Mouse (Mus musculus): ENCODE data around the gene Adipor1. TPM values are rescaled to one million over a fixed set of nuclear protein-coding genes. Genes with fewer than 3 reads are reported as not detected.

Adipor1 gene
- total and polyA plus RNA-seq, 3 experiments, result 55.2 to 109 (median 94.1) TPM

DNA sequence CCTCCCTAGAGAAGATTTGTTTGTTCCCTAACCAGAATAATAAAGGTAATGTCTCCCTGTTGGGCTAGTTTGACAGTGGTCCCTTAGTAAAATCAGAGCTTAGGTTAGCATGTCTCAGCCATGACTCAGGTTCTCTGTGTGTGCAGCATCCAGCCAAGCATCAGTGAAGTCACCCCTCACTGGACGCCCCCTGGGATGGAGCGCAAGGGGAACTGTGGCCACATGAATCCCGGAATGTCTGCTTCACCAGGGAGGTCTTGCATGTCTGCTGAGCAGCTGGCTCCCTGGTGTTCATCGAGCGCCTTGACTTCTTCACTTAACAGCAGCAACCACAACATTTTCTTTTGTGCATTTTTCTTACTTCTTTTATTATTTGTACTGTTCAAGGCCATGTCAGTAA lies 21.4 kb upstream of the Adipor1 start:
- Histone ChIP-seq H3K4me1 (ENCODE audit: control insufficient read depth in 1 of 2, insufficient read depth in 2 of 2, low read length in 2 of 2) (no peaks in the 10 kb centered on the region; a peak in 1 of 4 replicates), H3K9me3 (replicated peaks; ENCODE audit: insufficient read depth, low read length) (no peaks in the 10 kb centered on the region), H3K4me3 (ENCODE audit: control insufficient read depth in 1 of 2, insufficient read depth in 1 of 2, low read depth in 2 of 2, low read length in 2 of 2) (no peak overlapping the region), H3K36me3 (ENCODE audit: control insufficient read depth in 1 of 2, insufficient read depth in 2 of 2, low read length in 2 of 2) (no peaks in the 10 kb centered on the region), H3K27me3 (ENCODE audit: control insufficient read depth in 1 of 2, insufficient read depth in 2 of 2, low read length in 2 of 2) (no peaks in the 10 kb centered on the region), H3K9ac (ENCODE audit: control insufficient read depth, low read depth, low read length, poor library complexity, severe bottlenecking) (no peak overlapping the region), H3K79me2 (ENCODE audit: control insufficient read depth, insufficient read depth, low read length, poor library complexity) (no peaks in the 10 kb centered on the region), H3K27ac (ENCODE audit: control insufficient read depth, low read depth, low read length) (no peak overlapping the region)
- TF ChIP-seq UBTF (IDR thresholded peaks at IDR 0.05; ENCODE audit: borderline replicate concordance, insufficient read depth, low read depth, low read length) (no peak), JUND (IDR thresholded peaks at IDR 0.05; ENCODE audit: low read depth, low read length) (no peak), NELFE (IDR thresholded peaks at IDR 0.05; ENCODE audit: low read depth, low read length) (no peak)
- no peak for DNase-seq (ENCODE audit: low read depth, low spot score)

DNA sequence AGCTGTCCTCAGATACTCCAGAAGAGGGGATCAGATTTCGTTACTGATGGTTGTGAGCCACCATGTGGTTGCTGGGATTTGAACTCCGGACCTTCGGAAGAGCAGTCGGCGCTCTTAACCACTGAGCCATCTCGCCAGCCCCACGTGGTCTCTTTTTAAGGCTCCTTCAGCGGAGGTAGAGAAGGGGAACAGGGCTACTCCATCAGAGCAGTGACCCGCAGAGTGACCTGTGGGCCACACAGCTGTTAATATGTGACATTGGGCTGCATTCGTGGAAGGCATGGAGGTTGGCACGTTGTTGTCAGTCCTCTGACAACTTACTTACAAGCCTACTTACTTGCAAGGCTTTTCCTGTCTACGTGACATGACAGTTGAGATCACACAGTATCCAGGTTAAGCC lies 17.0 kb upstream of the Adipor1 start:
- H3K27ac ChIP-seq (ENCODE audit: control insufficient read depth, low read depth, low read length), result no peak overlapping the region

DNA sequence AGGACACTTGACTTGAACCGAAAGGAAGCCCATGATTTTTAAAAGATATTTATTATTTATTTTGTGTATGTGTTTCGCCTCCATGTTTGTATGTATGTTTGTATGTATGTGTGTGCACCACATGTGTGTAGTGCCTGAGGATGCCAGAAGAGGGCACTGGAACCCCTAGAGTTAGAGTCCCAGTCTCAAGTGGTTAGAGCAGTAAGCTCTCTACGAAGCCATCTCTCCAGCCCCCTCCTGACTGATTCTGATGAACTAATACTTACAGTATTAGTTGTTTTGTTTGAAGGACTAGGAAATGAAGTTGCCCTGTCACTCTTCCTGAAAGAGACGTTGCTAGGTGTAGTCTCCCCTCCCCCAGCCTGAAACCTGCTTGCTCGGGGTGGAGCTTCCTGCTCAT lies 15.4 kb upstream of the Adipor1 start:
- DNase-seq (ENCODE audit: low read depth, low spot score), result no peak
- Histone ChIP-seq H3K4me3 (ENCODE audit: control insufficient read depth in 1 of 2, insufficient read depth in 1 of 2, low read depth in 2 of 2, low read length in 2 of 2) (no peak overlapping the region), H3K9ac (ENCODE audit: control insufficient read depth, low read depth, low read length, poor library complexity, severe bottlenecking) (no peak overlapping the region), H3K36me3 (ENCODE audit: control insufficient read depth in 1 of 2, insufficient read depth in 2 of 2, low read length in 2 of 2) (no peaks in the 10 kb centered on the region), H3K9me3 (replicated peaks; ENCODE audit: insufficient read depth, low read length) (no peaks in the 10 kb centered on the region), H3K27me3 (ENCODE audit: control insufficient read depth in 1 of 2, insufficient read depth in 2 of 2, low read length in 2 of 2) (no peaks in the 10 kb centered on the region), H3K79me2 (ENCODE audit: control insufficient read depth, insufficient read depth, low read length, poor library complexity) (no peaks in the 10 kb centered on the region), H3K4me1 (ENCODE audit: control insufficient read depth in 1 of 2, insufficient read depth in 2 of 2, low read length in 2 of 2) (no peaks in the 10 kb centered on the region), H3K27ac (ENCODE audit: control insufficient read depth, low read depth, low read length) (no peak overlapping the region)
- TF ChIP-seq CTCF (IDR thresholded peaks at IDR 0.05 in 2 of 3, conservative IDR thresholded peaks at IDR 0.05 in 1 of 3; ENCODE audit: control insufficient read depth in 1 of 3, insufficient read depth in 1 of 3, low read depth in 2 of 3, low read length in 3 of 3, poor library complexity in 1 of 3, severe bottlenecking in 1 of 3) (peak; percentile 3 to 19 (median 16); a peak in 2 of 6 replicates), KAT2A (conservative IDR thresholded peaks at IDR 0.05; ENCODE audit: low read depth, low read length) (no peak)

More for the DNA sequence above, 17.0 kb upstream of the Adipor1 start:
- DNase-seq (ENCODE audit: low read depth, low spot score), result no peak
- Histone ChIP-seq H3K9me3 (replicated peaks; ENCODE audit: insufficient read depth, low read length) (no peaks in the 10 kb centered on the region), H3K4me1 (ENCODE audit: control insufficient read depth in 1 of 2, insufficient read depth in 2 of 2, low read length in 2 of 2) (no peaks in the 10 kb centered on the region; a peak in 1 of 4 replicates), H3K79me2 (ENCODE audit: control insufficient read depth, insufficient read depth, low read length, poor library complexity) (no peaks in the 10 kb centered on the region), H3K4me3 (ENCODE audit: control insufficient read depth in 1 of 2, insufficient read depth in 1 of 2, low read depth in 2 of 2, low read length in 2 of 2) (no peak overlapping the region), H3K9ac (ENCODE audit: control insufficient read depth, low read depth, low read length, poor library complexity, severe bottlenecking) (no peak overlapping the region), H3K36me3 (ENCODE audit: control insufficient read depth in 1 of 2, insufficient read depth in 2 of 2, low read length in 2 of 2) (no peaks in the 10 kb centered on the region), H3K27me3 (ENCODE audit: control insufficient read depth in 1 of 2, insufficient read depth in 2 of 2, low read length in 2 of 2) (no peaks in the 10 kb centered on the region)
- TF ChIP-seq USF2 (IDR thresholded peaks at IDR 0.05; ENCODE audit: borderline replicate concordance in 1 of 2, insufficient read depth in 1 of 2, low read depth in 1 of 2, low read length in 2 of 2) (no peak), SIN3A (IDR thresholded peaks at IDR 0.05; ENCODE audit: low read length) (no peak), TBP (IDR thresholded peaks at IDR 0.05; ENCODE audit: low read depth, low read length) (no peak), GABPA (IDR thresholded peaks at IDR 0.05; ENCODE audit: low read depth, low read length) (no peak), E2F4 (IDR thresholded peaks at IDR 0.05; ENCODE audit: borderline replicate concordance, low read depth, low read length) (no peak), MYB (IDR thresholded peaks at IDR 0.05; ENCODE audit: low read depth, low read length) (no peak), RAD21 (IDR thresholded peaks at IDR 0.05; ENCODE audit: low read depth, low read length) (no peak), ZC3H11A (IDR thresholded peaks at IDR 0.05; ENCODE audit: low read depth, low read length) (no peak), USF1 (IDR thresholded peaks at IDR 0.05; ENCODE audit: low read depth, low read length) (no peak), TCF12 (IDR thresholded peaks at IDR 0.05; ENCODE audit: low read depth, low read length) (no peak), ETS1 (IDR thresholded peaks at IDR 0.05; ENCODE audit: low read depth, low read length) (no peak), ELF1 (IDR thresholded peaks at IDR 0.05; ENCODE audit: low read depth, low read length) (no peak), POLR2A (IDR thresholded peaks at IDR 0.05; ENCODE audit: control insufficient read depth in 1 of 2, insufficient read depth in 1 of 2, low read depth in 1 of 2, low read length in 2 of 2, poor library complexity in 1 of 2) (no peak), ZKSCAN1 (IDR thresholded peaks at IDR 0.05; ENCODE audit: low read depth, low read length) (no peak), GATA1 (IDR thresholded peaks at IDR 0.05; ENCODE audit: low read depth, low read length) (no peak)

Data from MEL (cell line).